Mouse (Mus musculus) liver, embryonic 14.5 days (tissue): ENCODE results near the gene Gm1113.

Experiments used
- CTCF ChIP-seq: IDR thresholded peaks from 2 replicates; pipeline ENCODE4 v1.5.1; 2016; ENCODE audit warnings: antibody characterized with exemption, low read depth, control low read depth
- EP300 ChIP-seq: IDR thresholded peaks from 2 replicates; pipeline ENCODE4 v1.6.1; 2016; ENCODE audit warnings: antibody characterized with exemption, low read depth

GRCm38 (mm10) chr9:35522241-35522640 is 4.2 kb upstream of the Gm1113 start:
- TF ChIP-seq EP300: no peak
- TF ChIP-seq CTCF: no peak
